Mouse (Mus musculus) bone marrow macrophage, adult 2 months (primary cell): Measurements from ENCODE around the gene Cars2. TPM values are rescaled to one million over a fixed set of nuclear protein-coding genes. Genes with fewer than 3 reads are reported as not detected.

ENCODE experiments used
- H3K27ac ChIP-seq: 2 replicates; pipeline ENCODE4 v1.5.1; 2012; ENCODE audit warnings: low read depth, low read length; ENCODE audit not compliant: insufficient read depth
- H3K4me1 ChIP-seq: 2 replicates; pipeline ENCODE4 v1.6.1; 2012; ENCODE audit warnings: low read length; ENCODE audit not compliant: control insufficient read depth, insufficient read depth
- H3K4me3 ChIP-seq: 2 replicates; pipeline ENCODE4 v1.5.1; 2012; ENCODE audit warnings: mild to moderate bottlenecking, low read length, moderate library complexity; ENCODE audit not compliant: insufficient read depth
- CTCF ChIP-seq: IDR thresholded peaks from 2 replicates; pipeline ENCODE4 v1.5.1; 2012; ENCODE audit warnings: low read depth, mild to moderate bottlenecking, low read length, moderate library complexity
- POLR2A ChIP-seq: IDR thresholded peaks from 2 replicates; pipeline ENCODE4 v1.6.1; 2012; ENCODE audit warnings: mild to moderate bottlenecking, low read depth, low read length, borderline replicate concordance
- polyA plus RNA-seq: library from polyadenylated mRNA; stranded (reverse); fragments of >200 nt; gene quantifications from 2 replicates; pipeline ENCODE4 v1.2.4, GENCODE M21; 2012; ENCODE audit not compliant: missing spikeins, insufficient read depth, insufficient read length

The Cars2 gene
- polyA plus RNA-seq, 1 experiment, result 19.5 TPM

GRCm38 (mm10) chr8:11513247-11513646 is 37.3 kb downstream of the Cars2 start:
- H3K4me3 ChIP-seq, result no peak overlapping the region
- no peak overlapping the region for H3K27ac ChIP-seq
- TF ChIP-seq CTCF (no peak), POLR2A (no peak)
- H3K4me1 ChIP-seq, result peaks cover 9% of the 10 kb centered on the region

GRCm38 (mm10) chr8:11512711-11513110 is 37.9 kb downstream of the Cars2 start:
- Histone ChIP-seq H3K4me3 (no peak overlapping the region), H3K27ac (no peak overlapping the region), H3K4me1 (peaks cover 8% of the 10 kb centered on the region)
- no peak for TF ChIP-seq POLR2A
- no peak for TF ChIP-seq CTCF

- TF ChIP-seq POLR2A, result no peak
- no peak for TF ChIP-seq CTCF
- Histone ChIP-seq H3K4me3 (no peak overlapping the region), H3K4me1 (no peaks in the 10 kb centered on the region), H3K27ac (no peak overlapping the region)
Observed at GRCm38 (mm10) chr8:11510971-11511370, 39.6 kb downstream of the Cars2 start.

- TF ChIP-seq CTCF, result no peak
- TF ChIP-seq POLR2A, result no peak
- Histone ChIP-seq H3K4me3 (no peak overlapping the region), H3K4me1 (no peaks in the 10 kb centered on the region)
Observed at GRCm38 (mm10) chr8:11508880-11509279, 41.7 kb downstream of the Cars2 start.

GRCm38 (mm10) chr8:11506802-11507201 is 43.8 kb downstream of the Cars2 start:
- no peak overlapping the region for H3K4me3 ChIP-seq
- peak; percentile 63 for TF ChIP-seq CTCF
- no peak for TF ChIP-seq POLR2A
- no peaks in the 10 kb centered on the region for H3K4me1 ChIP-seq

More at GRCm38 (mm10) chr8:11508880-11509279, 41.7 kb downstream of the Cars2 start:
- H3K27ac ChIP-seq, result no peak overlapping the region

GRCm38 (mm10) chr8:11506074-11506473 is 44.5 kb downstream of the Cars2 start:
- Histone ChIP-seq H3K4me1 (no peaks in the 10 kb centered on the region), H3K27ac (no peak overlapping the region), H3K4me3 (no peak overlapping the region)
- no peak for TF ChIP-seq POLR2A
- no peak for TF ChIP-seq CTCF

More at GRCm38 (mm10) chr8:11506802-11507201, 43.8 kb downstream of the Cars2 start:
- H3K27ac ChIP-seq, result no peak overlapping the region

GRCm38 (mm10) chr8:11503476-11504232 is 46.9 kb downstream of the Cars2 start:
- Histone ChIP-seq H3K4me1 (peaks cover 9% of the 10 kb centered on the region), H3K4me3 (no peak overlapping the region), H3K27ac (no peak overlapping the region)
- TF ChIP-seq POLR2A (no peak), CTCF (no peak)

GRCm38 (mm10) chr8:11498786-11499485 is 51.6 kb downstream of the Cars2 start:
- TF ChIP-seq POLR2A, result no peak
- TF ChIP-seq CTCF, result no peak
- peak overlapping the region; percentile 92 for H3K4me3 ChIP-seq
- H3K27ac ChIP-seq, result no peak overlapping the region
- peaks cover 18% of the 10 kb centered on the region for H3K4me1 ChIP-seq

- H3K4me3 ChIP-seq, result peak overlapping the region; percentile 92
- TF ChIP-seq CTCF, result no peak
- no peak for TF ChIP-seq POLR2A
- H3K4me1 ChIP-seq, result peaks cover 18% of the 10 kb centered on the region
- no peak overlapping the region for H3K27ac ChIP-seq
Observed at GRCm38 (mm10) chr8:11498281-11498680, 52.3 kb downstream of the Cars2 start.
